Mouse (Mus musculus): ENCODE data around the gene Crb3.

The Crb3 gene

GRCm38 (mm10) chr17:57062011-57062521 lies 3.2 kb downstream of the Crb3 start:
- no peak for DNase-seq (ENCODE audit: low read depth, low spot score)

- DNase-seq (ENCODE audit: low read depth, low spot score) = no peak
Observed at GRCm38 (mm10) chr17:57062548-57062947, 3.6 kb downstream of the Crb3 start.

- DNase-seq (ENCODE audit: low read depth, low spot score) = no peak
Observed at GRCm38 (mm10) chr17:57063031-57063430, 4.1 kb downstream of the Crb3 start.

GRCm38 (mm10) chr17:57066908-57067307 lies 8.0 kb downstream of the Crb3 start:
- DNase-seq (ENCODE audit: low read depth, low spot score) = no peak

GRCm38 (mm10) chr17:57070272-57070671 lies 11.4 kb downstream of the Crb3 start:
- no peak for DNase-seq (ENCODE audit: low read depth, low spot score)

GRCm38 (mm10) chr17:57070699-57071098 lies 11.8 kb downstream of the Crb3 start:
- DNase-seq (ENCODE audit: low read depth, low spot score) = no peak

GRCm38 (mm10) chr17:57076916-57077315 lies 18.0 kb downstream of the Crb3 start:
- no peak for DNase-seq (ENCODE audit: low read depth, low spot score)

- DNase-seq (ENCODE audit: low read depth, low spot score) = no peak
Observed at GRCm38 (mm10) chr17:57078336-57078735, 19.4 kb downstream of the Crb3 start, which contains the start of gene Dennd1c. Dennd1c (minus strand) TSS chr17:57078514.

GRCm38 (mm10) chr17:57079919-57080318 lies 21.0 kb downstream of the Crb3 start:
- no peak for DNase-seq (ENCODE audit: low read depth, low spot score)

GRCm38 (mm10) chr17:57081234-57081842 lies 22.4 kb downstream of the Crb3 start:
- no peak for DNase-seq (ENCODE audit: low read depth, low spot score)

- no peak for DNase-seq (ENCODE audit: low read depth, low spot score)
Observed at GRCm38 (mm10) chr17:57082481-57082880, 23.6 kb downstream of the Crb3 start.

GRCm38 (mm10) chr17:57085970-57086757 lies 27.3 kb downstream of the Crb3 start:
- DNase-seq (ENCODE audit: low read depth, low spot score) = no peak

GRCm38 (mm10) chr17:57087049-57087832 lies 28.3 kb downstream of the Crb3 start, which contains the start of gene Tubb4a:
Tubb4a (minus strand) TSS chr17:57087782.
- DNase-seq (ENCODE audit: low read depth, low spot score) = peak; percentile 16

- DNase-seq (ENCODE audit: low read depth, low spot score) = no peak
Observed at GRCm38 (mm10) chr17:57094222-57094621, 35.3 kb downstream of the Crb3 start.

GRCm38 (mm10) chr17:57095855-57096622 lies 37.1 kb downstream of the Crb3 start:
- no peak for DNase-seq (ENCODE audit: low read depth, low spot score)

GRCm38 (mm10) chr17:57096623-57096920 lies 37.7 kb downstream of the Crb3 start:
- DNase-seq (ENCODE audit: low read depth, low spot score) = peak; percentile 42

GRCm38 (mm10) chr17:57098321-57098720 lies 39.4 kb downstream of the Crb3 start:
- no peak for DNase-seq (ENCODE audit: low read depth, low spot score)

GRCm38 (mm10) chr17:57099629-57100325 lies 40.9 kb downstream of the Crb3 start:
- DNase-seq (ENCODE audit: low read depth, low spot score) = no peak

- no peak for DNase-seq (ENCODE audit: low read depth, low spot score)
Observed at GRCm38 (mm10) chr17:57102276-57102675, 43.4 kb downstream of the Crb3 start.

GRCm38 (mm10) chr17:57104496-57104895 lies 45.6 kb downstream of the Crb3 start:
- no peak for DNase-seq (ENCODE audit: low read depth, low spot score)
